Mouse (Mus musculus) WW6 (cell line): ENCODE measurements around the gene 4931429L15Rik.
"Not testable (repeated sequence)": the region's sequence is repeated elsewhere in the genome, so short reads cannot be mapped to it uniquely, and the experiment has no call there.

ENCODE experiments used
- DNase-seq: peaks from one replicate; pipeline ENCODE4 v3.0.0-alpha.2; 2013; ENCODE audit warnings: low read depth, low spot score

The 4931429L15Rik gene

DNA sequence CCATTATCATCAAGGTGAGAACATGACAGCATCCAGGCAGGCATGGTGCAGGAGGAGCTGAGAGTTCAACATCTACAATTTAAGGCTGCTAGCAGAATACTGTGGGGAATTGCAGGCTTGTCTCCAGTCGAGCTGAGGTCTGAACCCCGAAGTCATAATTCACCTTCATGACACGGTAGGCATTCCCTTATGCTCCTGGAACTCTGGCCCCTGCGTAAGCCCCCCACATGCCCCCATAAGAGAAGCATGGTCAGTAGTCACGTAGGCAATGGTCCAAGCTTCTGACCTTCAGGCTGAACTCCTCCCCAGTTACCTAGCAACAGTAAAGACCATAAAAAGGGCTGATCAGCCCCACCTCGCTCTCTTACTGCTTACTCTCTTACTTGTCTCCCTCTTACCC, at the start of gene 4931429L15Rik:
TSS of gene 4931429L15Rik (minus strand) at position 101 of the 400 bp plus-strand sequence.
- DNase-seq = not testable (repeated sequence)

DNA sequence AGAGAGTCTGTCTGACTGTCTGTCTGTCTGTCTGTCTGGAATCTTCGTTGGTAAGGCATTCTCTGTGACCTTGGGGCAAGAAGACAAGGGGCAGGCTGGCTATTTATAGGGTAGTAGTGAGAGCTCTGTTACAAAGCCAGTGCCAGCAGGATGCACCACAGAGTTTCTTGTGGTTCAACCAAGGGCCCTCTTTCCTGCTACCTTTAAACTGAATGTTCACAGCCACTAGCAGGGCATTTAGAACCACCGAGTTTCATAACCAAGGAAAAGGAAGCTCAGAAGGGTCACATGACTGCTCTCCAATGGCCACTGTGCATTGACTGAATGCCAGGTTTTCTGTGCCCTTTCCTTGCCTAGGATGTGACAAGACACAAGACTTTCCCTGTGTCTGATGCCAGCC, 42.7 kb upstream of the 4931429L15Rik start:
- DNase-seq = no peak

- no peak for DNase-seq
These were observed 41.8 kb upstream of the 4931429L15Rik start for GRCm38 (mm10) chr9:46361461-46362111.

DNA sequence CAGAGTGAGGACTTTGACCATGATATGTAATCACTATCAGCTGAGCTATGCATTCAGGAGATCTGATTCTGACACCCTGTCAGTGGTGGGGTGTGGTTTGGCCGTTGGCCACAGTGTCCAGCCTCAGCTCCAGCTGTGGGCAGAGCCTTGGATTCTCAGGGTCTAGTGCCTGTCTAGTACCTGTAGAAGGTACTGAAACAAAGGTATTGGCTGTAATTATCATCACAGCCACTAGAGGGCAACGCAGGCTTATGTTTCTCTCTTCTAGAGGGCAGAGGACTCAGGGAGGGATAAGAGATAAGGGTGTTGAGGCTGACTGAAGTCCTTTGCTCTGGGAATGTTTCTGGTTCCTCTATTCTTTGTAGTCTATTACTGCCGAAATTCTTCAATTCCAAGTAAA, 34.2 kb upstream of the 4931429L15Rik start:
- no peak for DNase-seq

DNA sequence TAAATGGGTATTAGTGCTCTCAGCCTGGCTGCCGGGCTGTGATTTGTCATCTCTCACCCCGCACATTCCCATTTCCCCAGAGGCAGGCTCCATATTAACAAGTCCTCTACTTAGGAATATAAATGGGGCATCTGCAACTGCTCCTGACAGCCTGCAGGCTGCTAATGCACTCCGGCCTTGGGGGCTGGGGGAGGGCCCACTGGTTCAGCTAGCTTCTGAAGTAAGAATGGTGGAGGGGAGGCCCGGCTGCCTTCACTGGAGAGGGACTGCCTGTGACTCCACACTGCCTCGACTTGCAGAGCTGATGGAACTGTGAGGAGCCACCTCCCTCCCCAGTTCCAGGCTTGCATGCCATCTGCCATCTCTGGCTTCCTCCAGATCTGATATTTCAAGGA, 33.5 kb upstream of the 4931429L15Rik start:
- DNase-seq = no peak

DNA sequence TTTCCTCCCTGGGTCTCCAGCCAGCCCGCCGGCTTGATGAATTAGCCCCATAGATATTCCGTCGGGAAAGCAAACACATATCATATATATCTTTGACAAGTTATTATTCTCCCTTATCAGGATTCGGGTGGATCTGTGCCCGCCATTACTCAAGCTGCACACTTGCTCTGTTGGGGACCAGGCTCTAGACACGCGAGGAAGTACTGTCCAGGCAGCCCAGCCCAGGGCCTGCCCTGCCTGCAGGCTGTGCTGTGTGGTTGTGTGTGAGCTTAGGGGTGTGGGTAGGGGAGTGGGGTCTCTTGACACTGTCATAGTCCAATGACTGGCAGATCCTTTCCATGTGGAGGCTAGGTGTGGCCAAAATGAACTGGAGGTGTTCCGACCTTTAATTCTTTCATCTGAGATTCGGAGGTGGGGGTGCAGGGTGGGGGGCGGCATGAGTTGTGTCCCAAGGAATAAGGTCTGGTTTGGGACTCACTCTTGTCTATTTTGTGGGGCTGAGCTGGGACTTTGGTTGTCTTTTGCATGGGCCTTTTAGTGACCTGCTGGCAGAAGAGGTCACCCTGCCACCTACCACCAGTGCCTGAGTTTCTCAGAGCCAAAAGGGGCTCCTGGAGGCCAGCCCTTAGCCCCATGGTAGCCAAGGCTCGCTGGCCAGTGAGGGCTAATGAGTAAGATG, 33.0 kb upstream of the 4931429L15Rik start:
- no peak for DNase-seq

- no peak for DNase-seq
These were observed 30.7 kb upstream of the 4931429L15Rik start for GRCm38 (mm10) chr9:46350451-46350981.

DNA sequence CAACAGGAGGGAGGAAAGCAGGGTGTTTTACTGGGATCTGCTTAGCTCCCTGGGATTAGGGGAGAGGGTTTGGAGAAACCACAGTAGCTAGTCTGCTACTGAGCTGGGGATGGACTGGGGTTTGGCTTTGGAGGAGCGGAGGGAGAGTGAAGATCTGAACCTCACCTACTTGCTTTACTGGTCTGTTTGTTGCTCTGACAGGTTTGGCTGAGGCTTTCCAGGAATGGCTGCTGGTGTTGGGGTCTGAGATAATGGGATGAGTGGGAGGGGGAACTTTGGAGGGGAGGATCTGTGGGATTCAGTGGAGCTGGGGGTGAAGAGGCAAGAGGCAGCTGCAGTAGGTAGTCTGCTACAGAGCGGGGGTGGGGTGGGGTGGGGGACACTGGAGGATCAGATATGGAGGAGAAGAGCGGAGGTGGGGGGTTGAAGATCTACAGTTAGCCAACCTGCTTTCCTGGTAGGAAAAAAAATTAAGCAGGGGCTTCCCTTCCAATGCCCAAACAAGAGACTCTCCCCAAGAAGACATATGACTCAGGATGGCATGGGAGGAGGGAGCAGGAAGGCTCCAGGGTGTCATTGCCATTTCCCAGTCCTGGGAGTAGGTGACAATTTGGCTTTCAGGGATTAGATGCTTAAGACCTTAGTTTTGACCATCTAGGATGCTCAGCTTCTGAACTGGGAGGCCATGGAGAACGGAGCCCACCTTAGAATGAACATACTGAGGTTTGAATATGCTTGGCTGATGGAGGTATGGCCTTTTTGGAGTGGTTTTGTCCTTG, 26.3 kb upstream of the 4931429L15Rik start:
- no peak for DNase-seq

DNA sequence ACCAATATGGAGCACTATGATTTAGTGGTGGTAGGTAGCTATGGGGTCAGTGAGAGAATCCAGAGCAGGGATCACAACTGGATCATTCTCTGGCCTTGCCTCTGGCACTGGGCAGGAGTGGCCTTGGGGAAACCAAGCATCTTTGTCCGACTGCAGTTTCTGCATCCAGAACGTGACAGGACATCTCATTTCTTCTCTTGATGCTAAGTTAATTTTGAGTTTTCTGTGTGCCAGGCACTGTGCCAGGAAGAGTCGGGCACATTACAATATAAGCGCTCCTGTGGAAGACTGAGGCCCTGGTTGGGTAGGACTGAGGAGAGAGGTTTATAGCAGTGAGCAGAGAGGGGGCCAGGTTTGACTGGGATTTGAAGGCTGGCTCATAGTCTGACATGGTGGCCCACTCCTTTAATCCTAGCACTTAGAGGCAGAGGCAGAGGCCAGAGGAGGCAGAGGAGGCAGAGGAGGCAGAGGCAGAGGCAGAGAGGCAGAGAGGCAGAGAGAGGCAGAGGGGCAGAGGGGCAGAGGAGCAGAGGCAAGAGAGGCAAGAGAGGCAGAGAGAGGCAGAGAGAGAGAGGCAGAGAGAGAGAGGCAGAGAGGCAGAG, 19.4 kb upstream of the 4931429L15Rik start:
- DNase-seq = no peak

GRCm38 (mm10) chr9:46338384-46338783, 18.6 kb upstream of the 4931429L15Rik start:
- DNase-seq = no peak

GRCm38 (mm10) chr9:46337852-46338291, 18.1 kb upstream of the 4931429L15Rik start:
- DNase-seq = no peak

GRCm38 (mm10) chr9:46337331-46337730, 17.5 kb upstream of the 4931429L15Rik start:
- DNase-seq = no peak

GRCm38 (mm10) chr9:46336294-46336693, 16.5 kb upstream of the 4931429L15Rik start:
- not testable (repeated sequence) for DNase-seq

DNA sequence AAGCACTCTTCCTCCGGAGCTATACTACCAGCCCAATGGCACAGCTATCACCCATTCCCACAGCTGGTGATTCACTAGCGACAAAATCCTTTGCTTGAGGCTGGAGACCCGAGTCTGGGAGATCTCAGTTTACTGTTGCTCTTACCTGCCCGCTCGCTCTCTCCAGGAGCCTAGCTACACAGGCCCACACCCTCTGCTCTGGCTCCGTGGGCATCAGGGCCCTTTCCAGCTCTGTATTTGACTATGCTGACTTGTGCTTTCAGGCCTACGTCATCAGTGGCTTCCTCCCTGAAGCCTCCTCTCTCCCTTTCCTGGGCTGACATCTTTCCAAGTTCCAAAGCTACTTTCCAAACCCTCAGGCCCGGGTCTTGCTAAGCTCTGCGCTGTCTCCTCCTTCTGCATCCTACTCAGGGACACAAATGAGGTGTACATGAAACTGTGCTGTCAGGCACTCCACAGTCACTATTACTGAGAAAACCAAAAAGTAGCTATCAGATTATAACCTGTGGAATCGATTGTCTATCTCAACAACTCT, 15.7 kb upstream of the 4931429L15Rik start:
- no peak for DNase-seq

DNA sequence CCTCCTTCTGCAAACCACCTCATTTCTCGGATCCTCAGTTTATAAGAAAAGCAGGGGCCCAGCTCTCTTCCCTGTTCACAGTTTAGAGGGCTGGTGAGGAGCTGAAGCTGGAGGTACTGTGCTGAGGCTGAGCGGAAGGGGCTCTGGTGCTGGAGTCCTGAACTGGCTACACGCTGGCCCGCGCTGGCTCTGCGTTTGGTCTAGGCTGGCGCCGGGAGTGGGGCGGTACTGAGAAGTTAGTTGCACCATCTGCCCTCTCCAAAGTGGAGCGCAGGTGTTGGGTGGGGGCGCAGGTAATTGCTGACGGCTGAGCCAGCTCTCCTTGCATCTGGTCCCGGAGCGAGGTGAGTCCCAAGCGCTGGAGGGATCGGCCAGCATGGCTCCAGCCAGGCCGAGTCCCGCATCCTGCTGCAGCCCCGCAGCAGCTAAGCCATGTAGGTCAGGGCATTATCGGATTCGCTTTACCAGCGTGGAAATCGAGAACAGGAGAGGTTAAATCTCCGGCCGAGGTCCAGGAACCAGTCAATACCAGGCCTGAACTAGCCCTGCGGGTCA, 14.8 kb upstream of the 4931429L15Rik start:
- no peak for DNase-seq

- no peak for DNase-seq
These were observed 11.5 kb upstream of the 4931429L15Rik start for GRCm38 (mm10) chr9:46331301-46331700.

DNA sequence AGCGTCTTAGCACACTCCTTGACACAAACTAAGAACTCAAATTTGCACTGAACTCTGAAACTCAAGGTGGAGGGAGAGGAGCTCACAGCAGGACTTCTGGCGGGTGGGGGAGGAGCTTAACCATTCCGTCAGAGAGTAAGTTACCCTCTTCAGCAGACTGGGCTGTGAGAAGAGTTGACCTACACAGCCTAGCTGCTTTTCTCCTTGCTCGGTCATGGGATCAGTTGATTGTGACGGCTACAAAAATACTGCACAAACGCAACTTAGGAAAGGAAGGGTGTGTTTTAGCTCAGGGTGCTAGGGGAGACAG, 10.8 kb upstream of the 4931429L15Rik start:
- DNase-seq = no peak

DNA sequence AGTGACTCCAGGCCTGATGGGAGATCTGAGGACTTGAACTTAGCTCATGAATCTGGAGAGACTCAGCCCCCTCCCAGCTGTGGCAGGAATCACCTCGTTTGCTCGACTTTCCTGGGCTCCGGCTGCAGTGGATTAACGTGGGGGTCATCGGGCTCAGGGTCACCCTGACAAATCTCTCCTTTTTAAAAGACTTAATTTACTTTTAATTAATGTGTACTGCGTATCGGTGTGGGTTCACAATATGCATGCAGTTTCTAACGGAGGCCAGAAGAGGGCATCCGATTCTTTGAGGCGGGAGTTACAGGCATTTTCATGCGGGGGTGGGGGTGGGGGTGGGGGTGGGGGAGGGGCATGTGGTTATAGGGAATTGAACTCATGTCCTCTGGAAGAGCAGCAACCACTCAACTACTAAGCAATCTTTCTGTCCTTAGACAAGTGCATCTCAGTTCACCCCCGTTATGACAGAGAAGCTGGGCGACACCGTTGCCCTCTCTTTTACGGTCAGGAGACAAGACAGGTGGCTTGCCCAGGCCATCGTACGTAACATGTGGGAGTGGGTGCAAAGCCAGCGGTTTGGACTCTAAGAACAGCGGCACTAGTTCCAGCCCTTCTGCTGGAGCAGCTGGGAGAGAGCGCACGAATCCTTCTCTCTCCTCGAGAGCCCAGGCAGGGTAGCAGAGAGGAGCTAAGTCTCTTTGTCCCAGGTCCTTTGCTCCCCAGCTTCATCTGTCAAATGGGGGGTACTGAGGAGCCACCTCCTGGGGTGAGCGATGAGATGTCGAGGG, 10.2 kb upstream of the 4931429L15Rik start:
- DNase-seq = no peak

DNA sequence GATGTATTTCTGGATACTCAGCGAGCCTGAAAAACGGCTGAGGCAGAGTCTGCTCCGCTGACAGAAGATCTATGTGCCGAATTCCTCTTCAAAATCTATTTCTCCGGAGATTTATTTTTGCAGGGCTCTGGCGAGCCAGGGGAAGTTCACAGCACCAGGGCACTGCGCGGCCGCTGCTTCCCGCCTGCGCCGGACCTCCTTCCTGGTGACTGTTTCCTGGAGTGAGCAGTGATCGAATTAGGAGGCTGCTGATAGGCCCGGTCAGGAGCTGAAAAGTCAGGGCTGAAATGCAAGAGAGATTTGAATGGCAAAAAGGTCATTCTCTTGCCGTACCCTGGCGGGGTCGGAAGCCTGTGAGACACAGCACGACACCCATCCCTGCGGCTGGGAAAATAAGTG, 9.5 kb upstream of the 4931429L15Rik start:
- DNase-seq = no peak

GRCm38 (mm10) chr9:46328572-46329249, 8.9 kb upstream of the 4931429L15Rik start:
- DNase-seq = no peak
